Mouse (Mus musculus) olfactory bulb, adult 2 months (tissue): ENCODE measurements around the gene Apela. TPM values are rescaled to one million over a fixed set of nuclear protein-coding genes. Genes with fewer than 3 reads are reported as not detected.
"Not testable (repeated sequence)": the region's sequence is repeated elsewhere in the genome, so short reads cannot be mapped to it uniquely, and the experiment has no call there.

Experiments
- H3K27ac ChIP-seq: fragments of 200-500 bp; 2 replicates; pipeline ENCODE4 v1.5.1; 2012; ENCODE audit warnings: low read depth, low read length; ENCODE audit not compliant: insufficient read depth
- H3K4me1 ChIP-seq: fragments of 200-500 bp; 2 replicates; pipeline ENCODE4 v1.6.1; 2012; ENCODE audit warnings: low read length; ENCODE audit not compliant: control insufficient read depth, insufficient read depth
- H3K4me3 ChIP-seq: fragments of 200-500 bp; 2 replicates; pipeline ENCODE4 v1.5.1; 2012; ENCODE audit warnings: mild to moderate bottlenecking, low read depth, low read length, moderate library complexity; ENCODE audit not compliant: insufficient read depth
- CTCF ChIP-seq: fragments of 200-500 bp; IDR thresholded peaks from 2 replicates; pipeline ENCODE4 v1.5.1; 2012; ENCODE audit warnings: low read depth, mild to moderate bottlenecking, low read length, moderate library complexity; ENCODE audit not compliant: insufficient read depth
- POLR2A ChIP-seq: fragments of 200-500 bp; IDR thresholded peaks from 2 replicates; pipeline ENCODE4 v1.6.1; 2012; ENCODE audit warnings: mild to moderate bottlenecking, low read depth, low read length, moderate library complexity; ENCODE audit not compliant: insufficient read depth
- WGBS: fragments of 180-500 bp; shearing (Covaris S2); methylation state at CpG from one replicate; pipeline ENCODE4 v1.1.7; 2018; 5-methylcytosine and 5-hydroxymethylcytosine counted together
- polyA plus RNA-seq: library from polyadenylated mRNA; stranded (reverse); fragments of >200 nt; gene quantifications from 2 replicates; pipeline ENCODE4 v1.2.4, GENCODE M21; 2012; ENCODE audit warnings: low replicate concordance; ENCODE audit not compliant: missing spikeins, insufficient read depth, insufficient read length

The Apela gene
- polyA plus RNA-seq, 1 experiment = not detected

DNA sequence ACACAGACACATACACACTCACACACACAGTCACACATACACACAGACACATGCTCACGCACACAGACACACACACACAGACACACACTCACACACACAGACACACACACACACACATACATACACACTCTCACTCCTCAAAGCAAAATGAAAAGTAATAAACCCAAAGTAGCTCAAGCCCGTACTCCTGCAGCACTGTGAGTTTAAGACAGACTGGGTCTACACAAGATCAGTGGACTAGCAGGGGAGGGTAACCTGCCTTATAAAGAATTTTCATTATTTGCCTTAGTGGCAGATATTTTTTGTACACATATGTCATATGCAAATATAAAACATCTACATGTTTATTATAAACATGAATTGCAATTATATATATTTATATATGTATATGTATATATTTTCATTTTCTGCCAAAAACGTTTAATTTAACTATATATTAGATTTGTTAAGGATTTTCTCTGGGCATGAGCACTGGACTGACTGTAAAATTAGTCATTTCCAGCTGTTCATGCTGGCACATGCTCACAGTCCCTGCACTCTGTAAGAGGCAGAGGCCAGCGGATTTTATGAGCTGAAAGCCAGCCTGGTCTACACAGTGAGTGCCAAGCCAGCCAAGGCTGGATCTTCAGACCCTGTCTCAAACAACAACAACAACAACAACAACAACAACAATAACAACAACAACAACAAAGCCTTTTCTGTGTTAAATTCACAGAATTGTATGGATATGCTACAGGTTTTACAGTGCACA is 6.2 kb downstream of the Apela start:
- Histone ChIP-seq H3K27ac (no peak overlapping the region), H3K4me3 (no peak overlapping the region), H3K4me1 (no peaks in the 10 kb centered on the region)
- WGBS = 90% methylated on average over 4 of the region's 4 CpGs
- TF ChIP-seq POLR2A (no peak), CTCF (no peak)

DNA sequence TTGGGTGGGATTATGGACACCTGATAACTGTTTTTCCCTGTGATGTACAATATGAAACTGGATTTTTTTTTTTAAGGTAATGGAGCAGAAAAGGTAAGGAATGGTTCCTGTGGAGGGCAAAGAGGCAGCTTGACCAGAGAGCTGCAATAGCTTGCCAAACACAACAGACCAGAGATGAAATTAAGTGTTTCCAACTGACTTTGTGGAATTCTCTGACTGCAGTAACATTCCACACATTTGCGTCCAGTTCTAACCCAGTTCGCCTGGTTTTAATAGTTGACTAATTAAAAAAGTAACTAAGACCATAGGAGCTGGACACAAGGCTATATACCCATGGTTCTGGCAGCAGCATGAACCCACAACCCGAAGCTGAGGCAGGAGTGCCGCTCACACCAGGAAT is 7.4 kb downstream of the Apela start:
- Histone ChIP-seq H3K27ac (no peak overlapping the region), H3K4me3 (no peak overlapping the region), H3K4me1 (no peaks in the 10 kb centered on the region)
- TF ChIP-seq CTCF (no peak), POLR2A (no peak)
- WGBS = 89% methylated on average over 4 of the region's 4 CpGs

DNA sequence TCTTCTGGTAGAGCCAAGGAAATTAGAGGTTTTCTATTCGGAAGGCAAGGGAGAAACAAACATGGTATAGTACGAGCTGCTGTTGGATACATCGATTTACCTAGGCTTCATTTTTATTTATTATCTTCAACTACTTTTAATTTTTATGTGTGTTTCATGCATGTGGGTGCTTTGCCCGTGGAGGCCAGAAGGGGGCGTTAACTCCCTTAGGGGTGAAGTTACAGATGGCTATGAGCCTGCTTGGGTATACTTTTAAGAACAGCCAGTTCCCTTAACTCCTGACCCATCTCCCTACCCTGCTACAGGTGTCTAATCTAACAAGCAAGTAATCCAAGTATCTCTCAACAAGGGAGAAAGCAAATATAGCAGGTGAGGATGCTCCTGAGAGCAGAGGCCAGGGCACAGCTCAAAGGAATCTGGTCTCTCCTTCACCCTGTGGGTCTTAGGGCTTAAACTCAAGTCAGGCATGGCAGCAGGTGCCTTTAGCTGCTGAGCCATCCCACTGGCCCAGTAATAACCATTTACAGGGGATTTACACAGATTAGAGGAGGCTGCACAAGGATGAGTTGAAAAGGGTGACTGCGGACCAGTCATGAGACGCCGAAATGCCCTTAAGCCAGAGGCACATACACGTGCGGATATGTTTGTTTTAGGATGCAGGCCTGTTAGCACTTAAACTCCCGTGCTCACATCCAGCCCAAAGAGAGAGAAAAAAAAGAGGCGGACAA is 8.0 kb downstream of the Apela start:
- no peaks in the 10 kb centered on the region for H3K4me1 ChIP-seq
- 84% methylated on average over 12 of the region's 12 CpGs for WGBS

DNA sequence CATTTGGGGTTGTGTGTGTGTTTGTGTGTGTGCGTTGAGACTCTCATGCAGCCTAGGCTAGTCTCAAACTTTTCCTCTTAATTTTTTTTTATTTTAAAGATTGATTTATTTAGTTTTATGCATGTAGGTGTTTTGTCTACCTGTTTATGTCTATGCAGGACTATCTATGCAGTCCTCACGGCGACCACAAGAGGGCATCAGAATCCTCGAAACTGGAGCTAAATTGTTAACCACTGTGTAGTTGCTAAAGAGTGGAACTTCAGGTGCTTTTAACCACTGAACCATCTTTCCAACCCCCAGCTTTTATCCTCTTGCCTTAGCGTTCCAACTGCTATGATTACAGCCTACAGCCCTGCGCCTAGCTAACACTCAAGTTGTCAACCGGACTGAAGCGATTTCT is 14.7 kb downstream of the Apela start:
- no peak for TF ChIP-seq CTCF
- 39% methylated on average over 8 of the region's 8 CpGs for WGBS
- no peak overlapping the region for H3K4me3 ChIP-seq
- no peaks in the 10 kb centered on the region for H3K4me1 ChIP-seq
- no peak overlapping the region for H3K27ac ChIP-seq

More for the DNA sequence above, 8.0 kb downstream of the Apela start:
- TF ChIP-seq POLR2A (no peak), CTCF (no peak)
- Histone ChIP-seq H3K27ac (no peak overlapping the region), H3K4me3 (no peak overlapping the region)

DNA sequence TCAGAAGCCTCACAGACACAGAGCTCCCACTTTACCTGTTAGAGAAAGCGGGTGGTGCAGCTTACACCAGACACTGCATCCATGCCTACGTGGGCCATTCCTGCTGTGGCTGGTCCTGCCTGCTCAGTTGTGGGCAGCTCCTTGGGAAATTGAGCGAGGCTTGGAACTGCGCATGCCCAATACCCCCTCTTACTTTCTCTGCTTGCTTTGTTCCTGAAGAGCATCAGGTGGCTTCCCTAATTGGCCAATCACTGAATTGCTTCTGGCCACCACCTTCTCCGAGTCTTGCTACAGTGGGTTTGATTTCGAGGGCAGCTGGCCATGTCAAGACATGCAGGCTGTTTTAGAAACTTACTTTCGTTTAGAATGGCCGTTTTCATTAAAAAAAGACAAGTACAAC is 18.7 kb downstream of the Apela start, which contains the start of the genes Trim61 and Trim60:
Gene Trim61, minus strand, starts transcription at position 101 of the 400 bp plus-strand sequence.
Gene Trim60, minus strand, starts transcription at position 162 of the 400 bp plus-strand sequence.
- TF ChIP-seq POLR2A (no peak), CTCF (no peak)
- no peaks in the 10 kb centered on the region for H3K4me1 ChIP-seq
- H3K4me3 ChIP-seq = no peak within 1 kb of the TSS
- no peak within 1 kb of the TSS for H3K27ac ChIP-seq
- WGBS = 75% methylated on average over 8 of the region's 8 CpGs

DNA sequence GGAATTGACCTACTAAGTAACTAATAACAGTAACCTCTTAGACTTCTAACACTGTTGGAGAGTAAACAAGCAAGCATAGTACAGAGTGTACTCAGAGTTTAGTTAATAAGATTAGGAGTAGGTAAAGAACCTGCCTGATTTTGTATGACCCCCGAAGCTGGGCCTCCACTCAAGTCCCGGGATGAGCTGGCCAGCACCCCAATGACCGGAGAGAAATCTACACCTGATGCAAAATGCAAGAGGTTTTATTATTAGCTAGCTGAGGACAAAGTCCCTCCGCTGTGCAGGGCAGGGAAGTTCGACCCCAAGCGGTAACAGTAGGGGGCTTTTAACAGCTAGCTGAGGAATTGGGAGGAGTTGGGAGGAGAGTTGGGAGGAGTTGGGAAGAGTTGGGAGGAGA is 29.5 kb downstream of the Apela start:
- WGBS = 65% methylated on average over 6 of the region's 6 CpGs

DNA sequence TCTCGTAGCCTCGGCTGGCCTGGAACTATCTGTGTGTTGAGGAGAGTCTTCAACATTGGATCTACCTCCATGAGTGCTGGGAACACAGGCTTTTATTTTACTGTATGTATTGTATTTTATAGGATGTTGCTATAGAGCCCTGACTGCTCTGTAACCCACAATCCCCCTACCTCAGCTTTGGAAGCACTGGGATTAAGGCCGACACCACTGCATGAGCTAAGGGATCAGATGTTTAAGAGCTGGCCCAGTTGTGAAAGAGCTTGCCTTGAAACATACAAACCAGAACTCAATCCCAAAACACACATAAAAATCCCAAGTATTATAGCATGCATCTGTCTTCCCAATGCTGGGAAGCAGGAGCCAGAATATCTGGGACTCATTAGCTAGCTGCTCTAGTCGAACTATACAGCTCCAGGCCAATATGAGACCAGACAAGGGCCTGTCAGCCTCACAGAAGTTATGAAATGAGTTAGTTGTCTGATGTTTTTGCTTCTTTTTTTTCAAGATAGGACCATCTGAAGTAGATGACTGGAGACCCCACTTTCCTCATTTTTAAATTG is 38.2 kb downstream of the Apela start:
- TF ChIP-seq POLR2A = no peak
- no peak for TF ChIP-seq CTCF
- Histone ChIP-seq H3K4me3 (no peak overlapping the region), H3K27ac (no peak overlapping the region), H3K4me1 (no peaks in the 10 kb centered on the region)
- WGBS = 88% methylated on average over 4 of the region's 4 CpGs

More for the DNA sequence above, 29.5 kb downstream of the Apela start:
- H3K27ac ChIP-seq, H3K4me3 ChIP-seq, H3K4me1 ChIP-seq: not testable (repeated sequence)

DNA sequence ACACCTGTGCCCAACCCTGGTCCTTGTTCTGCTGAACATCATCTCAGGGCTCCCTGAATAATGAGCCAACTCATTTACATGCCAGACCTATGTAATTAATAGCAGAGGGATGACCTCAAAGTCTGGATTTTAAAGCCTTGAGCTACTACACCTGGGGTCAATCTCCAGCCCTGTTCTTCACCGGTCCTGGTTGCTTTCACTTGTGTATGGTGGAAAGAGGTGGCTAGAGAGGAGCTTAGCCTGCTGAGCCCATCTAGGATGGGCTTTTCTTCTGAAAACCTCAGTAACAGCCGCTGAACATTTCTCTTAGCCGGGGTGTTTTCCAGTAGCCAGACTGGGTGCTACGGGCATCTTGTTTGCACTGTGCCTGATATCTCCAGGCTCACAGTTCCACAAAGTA is 49.4 kb downstream of the Apela start, which contains the start of gene Trim75:
Gene Trim75, minus strand, starts transcription at position 101 of the 400 bp plus-strand sequence.
- H3K27ac ChIP-seq = no peak within 1 kb of the TSS
- 91% methylated on average over 4 of the region's 4 CpGs for WGBS
- H3K4me3 ChIP-seq = no peak within 1 kb of the TSS
- no peaks in the 10 kb centered on the region for H3K4me1 ChIP-seq
- TF ChIP-seq POLR2A = no peak
- no peak for TF ChIP-seq CTCF
